Mouse (Mus musculus) liver, embryonic 13.5 days (tissue): ENCODE results near the gene Gm42791. TPM values are rescaled to one million over a fixed set of nuclear protein-coding genes. Genes with fewer than 3 reads are reported as not detected.

Experiments used
- ATAC-seq: fragments of 200-750 bp; cut with Nextera tagmentation; 2 replicates; pipeline ENCODE4 v1.8.0; 2017; ENCODE audit warnings: low read depth, mild to moderate bottlenecking, moderate number of reproducible peaks, moderate library complexity
- DNase-seq: peaks from one replicate; pipeline ENCODE4 v3.0.0; 2022
- H3K27ac ChIP-seq: fragments of 300-500 bp; sonication (generic); 2 replicates; pipeline ENCODE4 v1.5.1; 2015; ENCODE audit warnings: moderate library complexity, mild to moderate bottlenecking, inconsistent platforms
- H3K27me3 ChIP-seq: fragments of 300-500 bp; sonication (generic); 2 replicates; pipeline ENCODE4 v1.6.1; 2015; ENCODE audit warnings: mild to moderate bottlenecking, inconsistent platforms
- H3K36me3 ChIP-seq: fragments of 300-500 bp; sonication (generic); 2 replicates; pipeline ENCODE4 v1.6.1; 2015; ENCODE audit warnings: mild to moderate bottlenecking, inconsistent platforms
- H3K4me1 ChIP-seq: fragments of 300-500 bp; sonication (generic); replicated peaks from 2 replicates; pipeline ENCODE4 v1.6.1; 2015; ENCODE audit warnings: inconsistent platforms
- H3K4me2 ChIP-seq: fragments of 300-500 bp; sonication (generic); 2 replicates; pipeline ENCODE4 v1.6.1; 2015; ENCODE audit warnings: inconsistent platforms, mild to moderate bottlenecking, moderate library complexity
- H3K4me3 ChIP-seq: fragments of 300-500 bp; sonication (generic); replicated peaks from 2 replicates; pipeline ENCODE4 v1.5.1; 2015; ENCODE audit warnings: mild to moderate bottlenecking, inconsistent platforms
- H3K9ac ChIP-seq: fragments of 300-500 bp; sonication (generic); 2 replicates; pipeline ENCODE4 v1.6.1; 2015; ENCODE audit warnings: mild to moderate bottlenecking, inconsistent platforms
- H3K9me3 ChIP-seq: fragments of 300-500 bp; sonication (generic); replicated peaks from 2 replicates; pipeline ENCODE4 v1.6.1; 2016; ENCODE audit warnings: inconsistent platforms
- WGBS: fragments of 180-500 bp; shearing (Covaris S2); methylation state at CpG from one replicate; pipeline ENCODE4 v1.1.7; 2015; ENCODE audit not compliant: insufficient replicate concordance; 5-methylcytosine and 5-hydroxymethylcytosine counted together
- polyA plus RNA-seq: library from polyadenylated mRNA; unstranded; fragments of >200 nt; fragmentation: Nextera tagmentation; extraction: Ambion mirVana; gene quantifications from 2 replicates; pipeline ENCODE4 v1.2.1, GENCODE M21; 2015

The Gm42791 gene
- polyA plus RNA-seq, 1 experiment from 2014 or later, result 0.86 TPM

DNA sequence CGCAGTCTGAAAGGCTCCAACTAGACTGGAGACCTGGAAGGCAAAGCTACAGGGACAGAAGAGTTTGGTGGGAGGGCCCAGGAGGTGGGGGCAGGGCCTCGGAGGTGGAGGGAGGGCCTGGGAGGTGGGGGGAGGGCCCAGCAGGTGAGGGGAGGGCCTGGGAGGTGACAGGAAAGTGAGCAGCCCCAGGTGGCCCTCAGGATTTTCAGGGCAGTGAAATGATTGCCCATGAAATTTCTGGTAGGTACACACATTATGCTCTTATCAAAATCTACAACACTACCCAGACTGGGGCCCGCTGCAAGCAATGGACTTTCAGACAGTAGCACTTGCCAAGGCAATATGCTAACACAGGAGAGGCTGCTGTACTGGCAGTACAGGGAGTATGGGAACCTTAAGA lies 125.4 kb downstream of the Gm42791 start:
- Histone ChIP-seq H3K27me3 (peaks cover 4% of the 10 kb centered on the region; the same call in 1 of the 2 replicates), H3K9ac (no peak overlapping the region), H3K36me3 (peaks cover 11% of the 10 kb centered on the region), H3K27ac (no peak overlapping the region), H3K4me2 (no peak overlapping the region), H3K9me3 (no peaks in the 10 kb centered on the region), H3K4me1 (peaks cover 18% of the 10 kb centered on the region), H3K4me3 (no peak overlapping the region)
- no peak for ATAC-seq
- 49% methylated on average over 3 of the region's 3 CpGs for WGBS
- no peak for DNase-seq

GRCm38 (mm10) chr5:148867766-148868165 lies 127.2 kb downstream of the Gm42791 start:
- no peak overlapping the region for H3K4me2 ChIP-seq
- WGBS, result 61% methylated on average over 6 of the region's 6 CpGs
- no peak overlapping the region for H3K27ac ChIP-seq

GRCm38 (mm10) chr5:148867171-148867570 lies 127.8 kb downstream of the Gm42791 start:
- WGBS, result 55% methylated on average over 7 of the region's 7 CpGs
- Histone ChIP-seq H3K27ac (no peak overlapping the region), H3K4me1 (peaks cover 28% of the 10 kb centered on the region), H3K9ac (no peak overlapping the region), H3K36me3 (no peaks in the 10 kb centered on the region), H3K9me3 (no peaks in the 10 kb centered on the region), H3K4me3 (no peak overlapping the region), H3K4me2 (no peak overlapping the region), H3K27me3 (peaks cover 4% of the 10 kb centered on the region; the same call in 1 of the 2 replicates)
- no peak for DNase-seq
- ATAC-seq, result no peak

More at GRCm38 (mm10) chr5:148867766-148868165, 127.2 kb downstream of the Gm42791 start:
- DNase-seq, result no peak
- peaks cover 4% of the 10 kb centered on the region; the same call in 1 of the 2 replicates for H3K27me3 ChIP-seq
- no peak for ATAC-seq
- H3K36me3 ChIP-seq, result no peaks in the 10 kb centered on the region
- peaks cover 22% of the 10 kb centered on the region for H3K4me1 ChIP-seq
- H3K9me3 ChIP-seq, result no peaks in the 10 kb centered on the region
- no peak overlapping the region for H3K9ac ChIP-seq
- no peak overlapping the region for H3K4me3 ChIP-seq

DNA sequence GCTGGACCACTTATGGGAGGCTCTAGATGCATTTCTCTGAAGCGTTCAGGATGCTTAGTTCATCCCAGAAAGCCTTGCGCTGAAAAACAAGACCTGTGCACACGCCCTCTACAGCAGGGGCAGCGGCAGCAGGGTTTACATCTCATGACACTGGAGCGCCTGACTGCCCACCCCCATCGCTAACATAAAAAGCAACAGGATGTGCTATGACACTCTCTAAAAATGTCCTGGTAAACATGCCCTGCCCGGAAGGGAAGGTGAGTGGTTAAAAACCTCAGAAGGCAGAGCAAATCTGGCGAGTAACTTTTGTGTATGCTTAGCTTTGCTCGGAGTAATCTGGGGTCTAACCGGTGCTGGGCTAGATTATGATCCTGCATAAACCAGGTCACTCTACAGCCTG lies 128.4 kb downstream of the Gm42791 start:
- 51% methylated on average over 10 of the region's 10 CpGs for WGBS
- H3K4me3 ChIP-seq, result no peak overlapping the region
- no peak for ATAC-seq

DNA sequence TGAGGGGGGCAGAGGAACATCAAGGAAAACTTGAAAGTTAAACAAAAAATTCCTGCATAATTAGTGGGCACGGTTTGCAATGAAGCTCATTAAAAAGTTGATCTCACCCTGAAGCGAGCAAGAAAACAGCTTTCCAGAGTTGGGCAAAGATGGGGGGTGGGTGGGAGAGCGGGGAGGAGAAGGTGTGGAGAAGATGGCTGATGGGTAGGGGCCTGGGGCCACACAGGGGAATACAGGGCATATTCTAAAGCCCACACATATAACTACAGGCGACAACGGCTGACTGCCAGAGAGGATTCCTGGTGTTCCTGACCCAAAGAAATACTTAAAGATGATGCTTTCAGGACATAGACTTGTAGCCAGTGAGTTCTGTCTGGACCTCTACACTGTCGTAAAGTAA lies 131.5 kb downstream of the Gm42791 start:
- Histone ChIP-seq H3K4me3 (no peak overlapping the region), H3K36me3 (no peaks in the 10 kb centered on the region), H3K9me3 (no peaks in the 10 kb centered on the region), H3K4me2 (no peak overlapping the region), H3K4me1 (peaks cover 25% of the 10 kb centered on the region), H3K9ac (no peak overlapping the region), H3K27me3 (peaks cover 10% of the 10 kb centered on the region; the same call in 1 of the 2 replicates), H3K27ac (no peak overlapping the region)
- 79% methylated on average over 6 of the region's 6 CpGs for WGBS
- ATAC-seq, result no peak
- DNase-seq, result no peak

More for the DNA sequence above, 128.4 kb downstream of the Gm42791 start:
- no peak for DNase-seq
- Histone ChIP-seq H3K4me1 (peaks cover 33% of the 10 kb centered on the region), H3K27ac (no peak overlapping the region), H3K4me2 (no peak overlapping the region), H3K9me3 (no peaks in the 10 kb centered on the region), H3K36me3 (no peaks in the 10 kb centered on the region), H3K9ac (no peak overlapping the region), H3K27me3 (peaks cover 7% of the 10 kb centered on the region; the same call in 1 of the 2 replicates)

- Histone ChIP-seq H3K27ac (no peak overlapping the region), H3K36me3 (no peaks in the 10 kb centered on the region), H3K4me3 (no peak overlapping the region), H3K9me3 (no peaks in the 10 kb centered on the region), H3K27me3 (peaks cover 10% of the 10 kb centered on the region; the same call in 1 of the 2 replicates), H3K4me2 (no peak overlapping the region), H3K4me1 (peaks cover 30% of the 10 kb centered on the region), H3K9ac (no peak overlapping the region)
- WGBS, result 77% methylated on average over 10 of the region's 10 CpGs
- no peak for DNase-seq
- ATAC-seq, result no peak
These were observed 132.1 kb downstream of the Gm42791 start for GRCm38 (mm10) chr5:148862853-148863252.

DNA sequence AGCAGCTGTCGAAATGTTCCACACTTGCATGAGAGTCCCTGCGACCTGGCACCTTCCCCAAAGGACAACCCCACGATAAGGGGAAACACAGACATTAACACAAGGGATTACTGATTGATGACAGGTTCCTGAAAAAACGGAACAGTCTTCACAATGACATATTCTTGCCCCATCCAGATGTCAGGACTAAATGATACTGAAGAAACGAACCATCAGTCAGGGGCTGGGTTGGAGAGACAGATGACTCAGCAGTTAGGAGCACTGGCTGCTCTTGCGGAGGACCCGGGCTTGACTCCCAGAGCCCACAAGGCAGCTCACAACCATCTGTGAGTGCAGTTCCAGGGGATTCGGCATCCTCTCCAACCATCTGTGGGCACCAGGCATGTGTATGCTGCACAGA lies 132.8 kb downstream of the Gm42791 start:
- 32% methylated on average over 8 of the region's 8 CpGs for WGBS
- peaks cover 10% of the 10 kb centered on the region; the same call in 1 of the 2 replicates for H3K27me3 ChIP-seq
- DNase-seq (no peak), ATAC-seq (no peak)
- no peak overlapping the region for H3K27ac ChIP-seq
- no peaks in the 10 kb centered on the region for H3K36me3 ChIP-seq
- no peak overlapping the region for H3K9ac ChIP-seq
- no peaks in the 10 kb centered on the region for H3K9me3 ChIP-seq
- H3K4me3 ChIP-seq, result no peak overlapping the region
- H3K4me1 ChIP-seq, result peaks cover 31% of the 10 kb centered on the region
- H3K4me2 ChIP-seq, result no peak overlapping the region

DNA sequence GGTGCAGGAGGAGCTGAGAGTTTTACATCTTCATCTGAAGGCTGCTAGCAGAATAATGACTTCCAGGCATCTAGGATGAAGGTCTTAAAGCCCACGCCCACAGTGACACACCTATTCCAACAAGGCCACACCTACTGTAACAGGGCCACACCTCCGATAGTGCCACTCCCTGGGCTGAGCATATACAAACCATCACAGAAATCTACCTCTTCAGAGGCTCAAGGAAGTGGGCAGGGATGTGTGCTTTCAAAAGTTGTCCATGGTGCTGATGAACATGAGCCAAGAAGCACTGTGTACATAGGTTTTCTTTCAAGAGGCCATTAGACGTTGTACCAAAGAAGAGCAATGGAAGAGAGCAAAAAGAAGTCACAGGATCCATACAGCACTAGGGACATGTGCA lies 137.4 kb downstream of the Gm42791 start:
- 54% methylated on average over 3 of the region's 3 CpGs for WGBS
- peak; percentile 70 for ATAC-seq
- no peak overlapping the region for H3K4me3 ChIP-seq

GRCm38 (mm10) chr5:148855047-148855446 lies 139.9 kb downstream of the Gm42791 start:
- H3K36me3 ChIP-seq, result no peaks in the 10 kb centered on the region
- DNase-seq (no peak), ATAC-seq (no peak)
- 0 out of 2 replicates have a peak, but pooled peaks cover 2% of the 10 kb centered on the region for H3K27me3 ChIP-seq
- H3K9me3 ChIP-seq, result no peaks in the 10 kb centered on the region
- H3K27ac ChIP-seq, result no peak overlapping the region
- no peak overlapping the region for H3K4me2 ChIP-seq
- peaks cover 15% of the 10 kb centered on the region for H3K4me1 ChIP-seq
- H3K9ac ChIP-seq, result no peak overlapping the region
- no peak overlapping the region for H3K4me3 ChIP-seq
- WGBS, result 76% methylated on average over 8 of the region's 8 CpGs

More for the DNA sequence above, 137.4 kb downstream of the Gm42791 start:
- Histone ChIP-seq H3K27ac (no peak overlapping the region), H3K4me1 (peaks cover 24% of the 10 kb centered on the region), H3K27me3 (0 out of 2 replicates have a peak, but pooled peaks cover 7% of the 10 kb centered on the region), H3K9ac (no peak overlapping the region), H3K4me2 (no peak overlapping the region), H3K36me3 (no peaks in the 10 kb centered on the region), H3K9me3 (no peaks in the 10 kb centered on the region)
- DNase-seq, result no peak

DNA sequence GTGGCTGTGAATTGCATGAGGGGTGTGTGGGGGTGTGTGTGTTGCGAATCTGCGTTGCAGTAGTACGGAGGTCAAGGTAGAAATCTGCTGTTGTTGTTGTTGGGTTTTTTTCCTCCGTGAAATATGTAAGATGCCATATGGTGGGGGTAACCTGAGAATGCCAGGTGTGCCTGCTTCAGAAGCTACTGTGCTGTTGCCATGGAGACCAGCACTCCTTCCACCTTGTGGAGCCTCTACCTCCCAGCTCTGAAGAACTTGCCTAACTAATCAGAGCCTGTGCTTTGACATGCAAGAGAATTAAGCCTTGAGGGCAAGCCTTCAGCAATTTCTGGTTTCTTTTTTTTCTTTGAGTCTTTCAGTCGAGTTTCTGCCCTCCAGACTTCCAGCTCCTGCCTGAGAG lies 140.8 kb downstream of the Gm42791 start:
- H3K27ac ChIP-seq, result no peak overlapping the region
- H3K36me3 ChIP-seq, result no peaks in the 10 kb centered on the region
- peaks cover 15% of the 10 kb centered on the region for H3K4me1 ChIP-seq
- no peak overlapping the region for H3K9ac ChIP-seq
- no peak for DNase-seq
- WGBS, result 37% methylated on average over 5 of the region's 5 CpGs
- H3K27me3 ChIP-seq, result no peaks in the 10 kb centered on the region
- H3K4me2 ChIP-seq, result no peak overlapping the region
- no peaks in the 10 kb centered on the region for H3K9me3 ChIP-seq
- no peak for ATAC-seq
- no peak overlapping the region for H3K4me3 ChIP-seq

DNA sequence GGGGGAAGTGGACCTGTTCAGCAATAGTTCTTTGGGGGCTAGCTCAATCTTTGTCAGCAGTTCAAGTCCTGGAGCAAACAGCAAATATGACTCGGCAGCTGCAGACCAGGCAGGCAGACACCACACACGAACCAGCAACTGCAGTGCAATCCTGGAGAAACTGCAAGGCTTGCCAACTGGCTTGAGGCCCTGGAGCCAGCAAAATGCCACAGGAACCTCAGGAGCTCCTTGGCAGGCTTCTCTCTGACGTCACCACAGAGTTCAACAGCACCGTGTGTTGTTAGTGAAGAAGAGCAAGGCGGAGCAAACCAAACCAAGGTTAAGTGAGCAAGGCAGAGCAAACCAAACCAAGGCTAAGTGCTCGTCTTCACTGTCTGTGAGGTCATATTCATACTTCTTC lies 145.4 kb downstream of the Gm42791 start:
- ATAC-seq, result no peak
- WGBS, result 79% methylated on average over 6 of the region's 6 CpGs
- Histone ChIP-seq H3K4me3 (no peak overlapping the region), H3K4me1 (no peaks in the 10 kb centered on the region), H3K9me3 (no peaks in the 10 kb centered on the region), H3K27ac (no peak overlapping the region), H3K4me2 (no peak overlapping the region), H3K36me3 (no peaks in the 10 kb centered on the region), H3K27me3 (no peaks in the 10 kb centered on the region), H3K9ac (no peak overlapping the region)
- no peak for DNase-seq

DNA sequence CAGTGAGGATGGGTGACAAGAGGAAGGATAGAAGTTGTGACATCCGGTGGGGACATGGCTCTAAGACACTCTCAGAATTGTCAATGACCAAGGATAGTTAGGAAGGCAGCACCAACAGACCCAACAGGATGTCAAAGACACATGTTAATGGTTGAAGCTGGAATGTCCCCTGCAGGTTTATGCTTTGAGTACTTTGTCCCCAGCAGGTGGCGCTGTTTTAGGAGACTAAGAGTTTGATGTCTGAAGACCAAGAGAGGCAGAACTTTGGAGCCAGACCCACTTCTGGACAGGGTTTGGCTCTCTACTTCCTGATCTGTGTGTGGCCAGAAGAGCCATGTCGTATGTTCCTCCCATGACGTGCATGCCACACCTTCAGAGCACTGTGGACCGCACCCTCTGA lies 147.9 kb downstream of the Gm42791 start:
- no peaks in the 10 kb centered on the region for H3K36me3 ChIP-seq
- WGBS, result 87% methylated on average over 5 of the region's 5 CpGs
- no peaks in the 10 kb centered on the region for H3K9me3 ChIP-seq
- ATAC-seq (no peak), DNase-seq (no peak)
- H3K4me1 ChIP-seq, result no peaks in the 10 kb centered on the region
- H3K4me3 ChIP-seq, result no peak overlapping the region
- H3K9ac ChIP-seq, result no peak overlapping the region
- no peak overlapping the region for H3K27ac ChIP-seq
- no peak overlapping the region for H3K4me2 ChIP-seq
- no peaks in the 10 kb centered on the region for H3K27me3 ChIP-seq
